In the genomic region with DNA sequence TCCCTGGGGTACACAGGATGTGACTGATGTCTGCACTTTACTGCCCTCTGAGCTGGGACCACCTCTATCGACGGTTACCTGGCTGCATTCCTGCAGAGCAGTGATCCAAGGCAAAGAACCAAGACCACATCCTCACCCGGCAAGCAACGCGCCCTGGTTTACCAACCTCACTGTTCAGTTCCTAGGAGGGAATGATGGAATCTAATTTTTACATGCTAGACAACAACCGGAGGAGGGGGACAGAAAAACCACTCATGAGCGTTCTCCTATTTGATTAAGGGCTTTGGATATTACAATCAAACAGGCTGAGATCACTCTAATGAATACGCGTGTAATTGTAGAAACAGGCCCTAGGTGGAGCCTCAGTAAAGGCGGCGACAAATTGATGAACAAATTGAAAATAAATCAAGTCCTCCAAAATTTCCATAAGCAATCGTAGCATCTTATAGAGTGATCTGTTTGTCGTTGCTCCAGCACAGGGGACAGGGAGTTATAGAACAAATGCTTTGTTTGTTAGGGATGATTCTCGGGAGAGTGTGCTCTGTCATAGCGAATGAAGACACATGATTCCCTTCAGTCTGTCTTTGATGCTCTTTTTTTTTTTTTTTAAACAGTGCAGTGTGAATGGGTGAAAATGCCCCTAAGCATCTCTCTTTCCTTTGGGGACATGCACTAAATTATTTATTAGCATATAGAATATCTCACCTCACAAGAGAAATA, we compare ENCODE assay signal across 9 mouse cellular contexts. TPM values are rescaled to one million over a fixed set of nuclear protein-coding genes. Genes with fewer than 3 reads are reported as not detected.
A peak's percentile ranks its signal among the peaks of the same experiment; 100 is the strongest.
DNase-seq lines count a peak whose midpoint lies in the region; ATAC-seq and TF ChIP-seq lines count a peak whose summit lies in the region.
"Had no signal": no experiment of that assay in that cellular context is flagged by ENCODE, and none has a peak within 500 bp of the region (broad histone marks: within the 10 kb centered on the region; RNA-seq: fewer than 3 reads in every experiment).

No protein-coding gene starts in this region.

- H3K4me2 ChIP-seq in heart, embryonic 11.5 days = no peak overlapping the region
- no peak overlapping the region for H3K4me2 ChIP-seq in forebrain, embryonic 12.5 days
- H3K4me2 ChIP-seq in midbrain, postnatal 0 days (ENCODE audit: low read depth, low read length, poor library complexity, severe bottlenecking) = peak overlapping the region; percentile 18; the same call in 1 of the 2 replicates
- H3K4me2 ChIP-seq: liver, embryonic 13.5 days had no signal

- H3K9ac ChIP-seq in heart, embryonic 11.5 days (ENCODE audit: low read depth, low read length) = 0 out of 2 replicates have a peak overlapping the region, but pooled peaks have one; percentile 30
- no peak overlapping the region for H3K9ac ChIP-seq in ES-E14 (ENCODE audit: insufficient read depth, low read depth, low read length, poor library complexity, severe bottlenecking)
- H3K9ac ChIP-seq in forebrain, embryonic 12.5 days = no peak overlapping the region
- peak overlapping the region; percentile 24; the same call in 1 of the 2 replicates for H3K9ac ChIP-seq in midbrain, postnatal 0 days (replicated peaks; ENCODE audit: low read length, poor library complexity, severe bottlenecking)
- H3K9ac ChIP-seq: liver, embryonic 13.5 days had no signal

- no peaks in the 10 kb centered on the region for H3K4me1 ChIP-seq in heart, embryonic 11.5 days (ENCODE audit: control insufficient read depth, insufficient read depth, low read length)
- H3K4me1 ChIP-seq in ES-E14 (ENCODE audit: control insufficient read depth in 2 of 2, insufficient read depth in 2 of 2, low read length in 2 of 2, poor library complexity in 1 of 2) = peaks cover 0 to 2% of the 10 kb centered on the region in 2 experiments; a peak in 1 of 4 replicates
- no peaks in the 10 kb centered on the region for H3K4me1 ChIP-seq in forebrain, embryonic 12.5 days
- H3K4me1 ChIP-seq in midbrain, postnatal 0 days (ENCODE audit: insufficient read depth, low read length) = no peaks in the 10 kb centered on the region
- H3K4me1 ChIP-seq: liver, embryonic 13.5 days had no signal

- no peak overlapping the region for H3K27ac ChIP-seq in heart, embryonic 11.5 days (ENCODE audit: low read depth, low read length)
- H3K27ac ChIP-seq in ES-E14 (ENCODE audit: insufficient read depth, low read depth, low read length, poor library complexity, severe bottlenecking) = no peak overlapping the region
- peak overlapping the region; percentile 48 for H3K27ac ChIP-seq in forebrain, embryonic 12.5 days
- H3K27ac ChIP-seq in midbrain, postnatal 0 days (ENCODE audit: low read depth, low read length) = peak overlapping the region; percentile 27; the same call in 1 of the 2 replicates
- H3K27ac ChIP-seq: liver, embryonic 13.5 days had no signal

- no peak overlapping the region for H3K4me3 ChIP-seq in heart, embryonic 11.5 days (ENCODE audit: low read depth, low read length)
- no peak overlapping the region for H3K4me3 ChIP-seq in ES-E14 (ENCODE audit: insufficient read depth in 1 of 2, low read depth in 1 of 2, low read length in 2 of 2, poor library complexity in 1 of 2, severe bottlenecking in 1 of 2)
- no peak overlapping the region for H3K4me3 ChIP-seq in forebrain, embryonic 12.5 days (replicated peaks)
- H3K4me3 ChIP-seq in midbrain, postnatal 0 days (ENCODE audit: low read depth, low read length) = peak overlapping the region; percentile 8; the same call in 1 of the 2 replicates
- H3K4me3 ChIP-seq: liver, embryonic 13.5 days had no signal

- in situ Hi-C loops in ES-E14 (cut with MboI; ENCODE audit: low sequenced_read_pairs in 2 of 2, unreplicated experiment in 2 of 2) = no loop called here

- no peak for DNase-seq in heart, postnatal 25 days (ENCODE audit: low spot score)
- no peak for DNase-seq in ES-E14 (ENCODE audit: low read depth, low spot score)
- peak; percentile 18 for DNase-seq in kidney, postnatal 14 days
- DNase-seq in midbrain, postnatal 0 days (ENCODE audit: low spot score) = peak; percentile 72
- no peak for DNase-seq in thymus, postnatal 4 days
- no peak for DNase-seq in spleen, postnatal 4 days (ENCODE audit: low spot score in 2 of 2)
- DNase-seq: liver, embryonic 13.5 days had no signal

- ATAC-seq in heart, embryonic 11.5 days (replicated peaks; ENCODE audit: insufficient number of reproducible peaks, low FRiP score, low TSS enrichment) = no peak
- no peak; the same call in 1 of the 2 replicates for ATAC-seq in forebrain, embryonic 12.5 days (ENCODE audit: low FRiP score)
- peak; percentile 48 for ATAC-seq in midbrain, postnatal 0 days (ENCODE audit: low FRiP score)

- intact Hi-C loops in heart, postnatal 25 days (cut with DNase I) = loop anchor here (2.0 kb wide), 2 partner anchors 88 to 122 kb away; no protein-coding TSS in a partner anchor

- no peaks in the 10 kb centered on the region for H3K9me3 ChIP-seq in heart, embryonic 11.5 days (replicated peaks; ENCODE audit: control insufficient read depth, low read length)
- no peaks in the 10 kb centered on the region for H3K9me3 ChIP-seq in ES-E14 (ENCODE audit: control insufficient read depth, insufficient read depth, low read depth, low read length)
- no peaks in the 10 kb centered on the region for H3K9me3 ChIP-seq in forebrain, embryonic 12.5 days
- no peaks in the 10 kb centered on the region for H3K9me3 ChIP-seq in midbrain, postnatal 0 days (ENCODE audit: low read length)
- H3K9me3 ChIP-seq: liver, embryonic 13.5 days had no signal

- peak; percentile 76 for TF ChIP-seq CTCF in midbrain, postnatal 0 days (IDR thresholded peaks at IDR 0.05)

- H3K36me3 ChIP-seq in heart, embryonic 11.5 days (ENCODE audit: control insufficient read depth, insufficient read depth, low read length) = no peaks in the 10 kb centered on the region
- H3K36me3 ChIP-seq in ES-E14 (ENCODE audit: control insufficient read depth, insufficient read depth, low read length, poor library complexity, severe bottlenecking) = no peaks in the 10 kb centered on the region
- no peaks in the 10 kb centered on the region for H3K36me3 ChIP-seq in forebrain, embryonic 12.5 days (replicated peaks)
- no peaks in the 10 kb centered on the region for H3K36me3 ChIP-seq in midbrain, postnatal 0 days (ENCODE audit: insufficient read depth, low read length)
- H3K36me3 ChIP-seq: liver, embryonic 13.5 days had no signal

- WGBS in heart, embryonic 11.5 days (ENCODE audit: insufficient replicate concordance) = 54% methylated on average over 15 of the region's 15 CpGs
- 55% methylated on average over 15 of the region's 15 CpGs for WGBS in forebrain, embryonic 12.5 days
- WGBS in midbrain, postnatal 0 days = 35% methylated on average over 15 of the region's 15 CpGs

- no peaks in the 10 kb centered on the region for H3K27me3 ChIP-seq in heart, embryonic 11.5 days (ENCODE audit: control insufficient read depth, insufficient read depth, low read length)
- H3K27me3 ChIP-seq in forebrain, embryonic 12.5 days = no peaks in the 10 kb centered on the region
- no peaks in the 10 kb centered on the region for H3K27me3 ChIP-seq in midbrain, postnatal 0 days (ENCODE audit: insufficient read depth, low read length)
- H3K27me3 ChIP-seq: liver, embryonic 13.5 days had no signal

TF ChIP-seq in ES-E14, 5 proteins besides CTCF, POLR2A, EP300 and RAD21:
- no peak for TF ChIP-seq HCFC1 (IDR thresholded peaks at IDR 0.05; ENCODE audit: borderline replicate concordance, insufficient read depth, low read length)
- 0 out of 2 replicates have a peak, but pooled peaks have one; percentile 31 for TF ChIP-seq ZNF384 (IDR thresholded peaks at IDR 0.05; ENCODE audit: low read depth, low read length)

RNA-seq across cellular contexts. Expression of gene Lca5, which starts 47.7 kb away (rescaled TPM):
- polyA plus RNA-seq in heart, embryonic 11.5 days (2014; fragmentation: Nextera tagmentation; extraction: Ambion mirVana) = 18.5 and 22.8 TPM in 2 replicates
- 1 to 10 TPM; 2.4 to 3.6 TPM for total RNA-seq in heart, postnatal 25 days (2021)
- total RNA-seq in ES-E14 (2012; rRNA removed) = 6.6 and 9.8 TPM in 2 replicates
- polyA plus RNA-seq in forebrain, embryonic 12.5 days (2016; fragmentation: Nextera tagmentation; extraction: Ambion mirVana) = 25.4 and 25.6 TPM in 2 replicates
- total RNA-seq in midbrain, postnatal 0 days (2014; rRNA removed) = 12.8 and 28.6 TPM in 2 replicates
- 11.0 and 14.5 TPM in 2 replicates for polyA plus RNA-seq in midbrain, postnatal 0 days (2015; fragmentation: Nextera tagmentation; extraction: Ambion mirVana)

RNA-seq across cellular contexts. Expression of gene Sh3bgrl2, which starts 59.5 kb away (rescaled TPM):
- polyA plus RNA-seq in heart, embryonic 11.5 days (2014; fragmentation: Nextera tagmentation; extraction: Ambion mirVana) = 20.5 and 22.4 TPM in 2 replicates
- 1 to 10 TPM; 3.9 to 4.8 TPM for total RNA-seq in heart, postnatal 25 days (2021)
- 8.9 and 13.3 TPM in 2 replicates for total RNA-seq in ES-E14 (2012; rRNA removed)
- polyA plus RNA-seq in forebrain, embryonic 12.5 days (2016; fragmentation: Nextera tagmentation; extraction: Ambion mirVana) = 9.9 and 11.3 TPM in 2 replicates
- 10.6 and 13.2 TPM in 2 replicates for total RNA-seq in midbrain, postnatal 0 days (2014; rRNA removed)
- 6.3 TPM in 2 replicates for polyA plus RNA-seq in midbrain, postnatal 0 days (2015; fragmentation: Nextera tagmentation; extraction: Ambion mirVana)

Comparison
In these comparisons a context has a peak if more than half of its experiments do, and no peak if none do; other contexts are left out.
1. H3K27ac ChIP-seq: peak in forebrain, embryonic 12.5 days (single experiment) and midbrain, postnatal 0 days (single experiment); none in heart, embryonic 11.5 days (single experiment) and ES-E14 (single experiment).
2. H3K9ac ChIP-seq: peak in heart, embryonic 11.5 days (single experiment) and midbrain, postnatal 0 days (single experiment); none in ES-E14 (single experiment) and forebrain, embryonic 12.5 days (single experiment).
3. DNase-seq: peak in kidney, postnatal 14 days (single experiment) and midbrain, postnatal 0 days (single experiment); none in heart, postnatal 25 days (single experiment), ES-E14 (single experiment), thymus, postnatal 4 days (single experiment) and spleen, postnatal 4 days (0 of 2).